Mouse (Mus musculus): ENCODE measurements around the gene Cend1.

The Cend1 gene

GRCm38 (mm10) chr7:141432741-141433516 lies 3.6 kb upstream of the Cend1 start:
- CTCF ChIA-PET = interaction anchor here in 3 of 4 experiments (0.5 to 0.6 kb wide), 3 partner anchors 13 to 234 kb away, joined by 3 read pairs; no protein-coding TSS in a partner anchor
- POLR2A ChIA-PET = interaction anchor here in 2 of 4 experiments (0.9 to 21.5 kb wide), 4 partner anchors 10 to 26 kb away, joined by 3 to 465 read pairs (median 12); partner anchors contain the start of genes Rplp2 (in 2 of the 2), Cd151 (in 1 of the 2), Cracr2b (in 1 of the 2) and Pnpla2 (in 1 of the 2)

- ChIA-PET POLR2A (interaction anchor here in 3 of 4 experiments (0.6 to 21.5 kb wide), 5 partner anchors 8 to 27 kb away, joined by 3 to 465 read pairs (median 21); partner anchors contain the start of genes Rplp2 (in 2 of the 3), Cd151 (in 1 of the 3), Cracr2b (in 1 of the 3) and Pidd1 (in 1 of the 3)), CTCF (no interaction called here)
These were observed 2.9 kb upstream of the Cend1 start for GRCm38 (mm10) chr7:141432186-141432611.

DNA sequence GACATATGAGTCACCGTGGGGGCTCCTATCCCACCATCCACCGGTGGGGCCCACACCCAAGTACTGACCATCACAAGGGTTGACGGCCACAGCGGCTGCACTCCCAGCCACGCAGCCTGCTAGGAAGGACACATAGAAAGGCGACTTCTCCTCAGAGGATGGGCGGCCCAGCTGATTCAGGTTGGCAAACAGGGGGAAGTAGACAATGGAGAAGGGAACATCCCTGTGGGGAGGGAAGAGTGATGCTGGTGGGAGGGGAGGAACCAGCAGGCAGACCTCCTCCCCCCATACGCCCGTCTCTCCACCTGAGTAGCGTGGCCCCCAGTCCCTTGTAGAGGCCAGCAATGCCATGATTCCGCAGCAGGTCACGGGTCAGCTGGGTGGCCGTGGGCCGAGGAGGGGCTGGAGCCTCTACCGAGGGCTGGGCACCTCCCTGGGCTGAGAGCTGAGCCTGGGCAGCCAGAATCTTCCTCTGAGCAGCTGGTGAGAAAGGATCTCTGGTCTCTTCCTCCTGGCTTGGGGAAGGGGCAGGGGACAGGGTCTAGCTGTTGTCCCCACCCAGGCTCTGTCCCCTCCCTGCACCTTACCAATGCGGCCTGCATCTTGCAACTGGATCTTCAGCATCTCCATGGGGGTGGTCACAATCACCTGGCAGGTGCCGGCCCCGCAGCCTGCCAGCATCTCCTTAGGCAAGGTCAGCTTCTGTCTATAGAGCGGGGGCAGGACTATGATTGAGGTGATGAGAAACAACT lies 2.3 kb upstream of the Cend1 start:
- CTCF ChIA-PET = interaction anchor here in 1 of 4 experiments (0.6 kb wide), 1 partner anchor 56 kb away, joined by 3 read pairs; no protein-coding TSS in a partner anchor
- POLR2A ChIA-PET = interaction anchor here in 3 of 4 experiments (0.6 to 21.5 kb wide), 4 partner anchors 8 to 27 kb away, joined by 3 to 465 read pairs (median 43); partner anchors contain the start of genes Rplp2 (in 2 of the 3), Cd151 (in 1 of the 3), Cracr2b (in 1 of the 3) and Pidd1 (in 1 of the 3)

GRCm38 (mm10) chr7:141430585-141431240 lies 1.4 kb upstream of the Cend1 start:
- CTCF ChIA-PET = interaction anchor here in 1 of 4 experiments (0.6 to 4.1 kb wide), 4 partner anchors 8 to 55 kb away, joined by 3 to 22 read pairs (median 6); partner anchors contain the start of gene Slc25a22
- POLR2A ChIA-PET = interaction anchor here in 2 of 4 experiments (0.6 to 21.5 kb wide), 10 partner anchors 9 to 38 kb away, joined by 3 to 465 read pairs (median 17); partner anchors contain the start of genes Pidd1 (in 2 of the 2), Rplp2 (in 2 of the 2), Cd151 (in 1 of the 2) and Cracr2b (in 1 of the 2)

- POLR2A ChIA-PET = interaction anchor here in 3 of 4 experiments (0.6 to 21.5 kb wide), 23 partner anchors 9 to 366 kb away, joined by 3 to 465 read pairs (median 4); partner anchors contain the start of genes Gatd1 (in 2 of the 3), Pidd1 (in 2 of the 3), Rplp2 (in 2 of the 3) and Cd151 (in 1 of the 3)
- CTCF ChIA-PET = interaction anchor here in 3 of 4 experiments (0.6 to 4.1 kb wide), 8 partner anchors 9 to 100 kb away, joined by 3 to 22 read pairs (median 5); partner anchors contain the start of genes Eps8l2 (in 1 of the 3), Pidd1 (in 1 of the 3) and Slc25a22 (in 1 of the 3)
These were observed 721 bp upstream of the Cend1 start for GRCm38 (mm10) chr7:141429840-141430584.

DNA sequence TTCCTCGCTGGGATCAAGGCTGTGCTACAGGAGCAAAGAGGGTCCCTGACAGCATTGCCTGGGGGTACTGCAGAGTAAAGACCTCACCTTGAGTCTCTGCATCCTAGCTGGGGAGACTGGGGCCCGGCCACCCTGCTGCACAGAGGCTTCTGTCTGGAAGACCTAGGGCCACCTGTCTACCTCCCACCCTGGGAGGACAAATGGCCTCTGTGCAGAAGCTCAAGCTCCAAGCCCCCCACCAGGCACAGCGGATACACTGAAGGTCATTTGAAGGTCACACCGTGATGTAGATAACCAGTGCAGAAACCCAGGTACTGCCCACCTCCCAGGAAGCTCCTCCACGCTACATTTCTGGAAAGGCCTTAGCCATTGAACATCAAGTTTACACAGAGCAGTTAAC lies 590 bp downstream of the Cend1 start:
- ChIA-PET POLR2A (interaction anchor here in 3 of 4 experiments (0.5 to 21.5 kb wide), 32 partner anchors 9 to 365 kb away, joined by 3 to 465 read pairs (median 4); partner anchors contain the start of genes Gatd1 (in 2 of the 3), Pidd1 (in 2 of the 3), Rplp2 (in 2 of the 3) and Slc25a22 (in 2 of the 3)), CTCF (interaction anchor here in 3 of 4 experiments (0.6 to 4.1 kb wide), 11 partner anchors 9 to 282 kb away, joined by 3 to 22 read pairs (median 4); partner anchors contain the start of genes Pidd1 (in 1 of the 3), Rassf7 (in 1 of the 3), Slc25a22 (in 1 of the 3) and Taldo1 (in 1 of the 3))

DNA sequence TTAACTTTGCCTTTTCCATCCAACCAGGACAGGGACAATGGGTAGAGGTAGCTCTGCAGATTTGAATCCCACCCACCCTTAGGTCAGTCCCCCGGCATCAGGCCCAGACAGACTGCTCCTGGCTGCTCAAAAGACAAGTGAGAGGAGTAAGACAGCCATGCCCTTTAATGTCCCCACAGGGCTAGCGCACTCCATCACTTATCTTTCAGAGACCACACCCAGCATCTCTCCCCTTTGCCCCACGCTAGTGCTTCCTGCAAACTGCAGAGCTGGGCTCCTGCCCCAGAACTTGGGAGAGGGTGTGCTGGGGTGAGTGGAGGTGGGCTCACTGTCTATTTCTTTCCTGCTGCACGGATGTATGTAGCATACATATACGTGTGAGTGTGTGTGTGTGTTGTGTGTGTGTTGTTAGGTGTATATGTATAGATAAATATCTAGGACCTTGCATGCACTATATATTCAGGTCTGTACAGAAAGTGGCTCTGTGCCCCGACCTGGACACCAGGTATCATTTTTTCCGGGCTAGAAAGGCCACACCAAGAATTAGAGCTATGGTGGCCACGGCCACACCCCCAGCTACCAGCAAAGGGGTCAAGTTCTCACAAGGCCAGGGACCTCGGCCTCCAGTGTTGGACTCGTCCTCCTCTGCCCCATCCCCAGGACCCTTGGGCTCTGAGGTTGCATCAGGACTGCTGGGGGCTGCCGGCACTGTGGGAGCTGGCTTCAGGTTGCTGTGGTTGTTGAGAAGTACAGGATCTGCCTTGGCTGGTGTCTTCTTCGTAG lies 2.2 kb downstream of the Cend1 start:
- CTCF ChIA-PET = interaction anchor here (0.6 to 4.1 kb wide), 7 partner anchors 12 to 376 kb away, joined by 3 to 22 read pairs (median 4); partner anchors contain the start of genes Cd151 (in 1 of the 4) and Slc25a22 (in 1 of the 4)
- POLR2A ChIA-PET = interaction anchor here in 3 of 4 experiments (0.5 to 21.5 kb wide), 16 partner anchors 7 to 199 kb away, joined by 3 to 465 read pairs (median 6); partner anchors contain the start of genes Rplp2 (in 3 of the 3), Cracr2b (in 2 of the 3), Taldo1 (in 2 of the 3) and Cd151 (in 1 of the 3)

- POLR2A ChIA-PET = interaction anchor here in 1 of 4 experiments (0.6 to 21.5 kb wide), 2 partner anchors 35 to 147 kb away, joined by 3 to 465 read pairs; partner anchors contain the start of genes Cd151, Cracr2b, Pnpla2 and Rplp2
These were observed 5.5 kb downstream of the Cend1 start for GRCm38 (mm10) chr7:141423811-141424210.

GRCm38 (mm10) chr7:141420030-141420702 lies 9.1 kb downstream of the Cend1 start:
- POLR2A ChIA-PET = interaction anchor here in 3 of 4 experiments (0.7 to 4.1 kb wide), 12 partner anchors 9 to 514 kb away, joined by 3 to 24 read pairs (median 4); partner anchors contain the start of genes Cend1 (in 2 of the 3), Cd151 (in 1 of the 3), Cracr2b (in 1 of the 3) and Pnpla2 (in 1 of the 3)

More at GRCm38 (mm10) chr7:141423811-141424210, 5.5 kb downstream of the Cend1 start:
- CTCF ChIA-PET = no interaction called here

DNA sequence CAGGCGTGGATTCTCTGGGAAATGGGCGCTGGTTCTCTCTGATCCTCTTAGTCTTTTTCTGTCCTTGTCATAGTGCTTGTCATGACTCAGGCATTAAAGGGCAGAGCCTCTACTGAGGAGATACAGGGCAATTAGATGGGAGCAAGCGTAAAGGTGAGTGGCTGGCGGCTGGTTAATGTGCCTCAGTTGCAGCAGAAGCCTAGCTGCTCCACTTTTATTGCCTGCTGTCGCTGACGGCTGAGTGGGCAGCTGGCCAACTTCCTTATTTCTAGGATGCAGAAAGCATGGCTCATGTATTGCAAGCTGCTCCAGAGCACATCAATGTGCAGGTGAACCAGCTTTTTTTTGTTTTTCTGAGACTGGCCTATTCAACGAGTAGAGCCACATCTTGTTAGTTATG lies 10.3 kb downstream of the Cend1 start:
- ChIA-PET POLR2A (interaction anchor here in 2 of 4 experiments (0.6 to 4.1 kb wide), 20 partner anchors 9 to 203 kb away, joined by 3 to 24 read pairs (median 3); partner anchors contain the start of genes Cend1 (in 2 of the 2), Cd151 (in 1 of the 2), Pnpla2 (in 1 of the 2) and Rassf7 (in 1 of the 2)), CTCF (interaction anchor here in 2 of 4 experiments (0.8 to 1.3 kb wide), 2 partner anchors 10 to 40 kb away, joined by 3 to 5 read pairs; partner anchors contain the start of gene Cend1 (in 1 of the 2))

More at GRCm38 (mm10) chr7:141420030-141420702, 9.1 kb downstream of the Cend1 start:
- CTCF ChIA-PET = interaction anchor here in 3 of 4 experiments (0.6 to 1.3 kb wide), 4 partner anchors 9 to 1338 kb away, joined by 3 to 5 read pairs (median 4); partner anchors contain the start of gene Cend1 (in 1 of the 3)

- CTCF ChIA-PET = interaction anchor here in 2 of 4 experiments (0.5 to 0.8 kb wide), 2 partner anchors 41 to 73 kb away, joined by 3 to 4 read pairs; no protein-coding TSS in a partner anchor
- POLR2A ChIA-PET = interaction anchor here in 3 of 4 experiments (0.5 to 4.1 kb wide), 22 partner anchors 8 to 296 kb away, joined by 3 to 24 read pairs (median 3); partner anchors contain the start of genes Cend1 (in 2 of the 3), Rplp2 (in 2 of the 3), Cd151 (in 1 of the 3) and Pnpla2 (in 1 of the 3)
These were observed 11.3 kb downstream of the Cend1 start for GRCm38 (mm10) chr7:141417731-141418681.

- POLR2A ChIA-PET = interaction anchor here in 2 of 4 experiments (1.2 to 2.1 kb wide), 4 partner anchors 9 to 268 kb away, joined by 3 to 11 read pairs (median 4); partner anchors contain the start of genes Deaf1 (in 1 of the 2) and Tmem80 (in 1 of the 2)
- CTCF ChIA-PET = interaction anchor here in 2 of 4 experiments (0.5 to 1.3 kb wide), 2 partner anchors 21 to 42 kb away, joined by 3 to 5 read pairs; no protein-coding TSS in a partner anchor
These were observed 13.0 kb downstream of the Cend1 start for GRCm38 (mm10) chr7:141416144-141416841.
